Mouse (Mus musculus) megakaryocyte, embryonic 14.5 days (primary cell): ENCODE measurements around the gene Cst9.

Experiments used
- FLI1 ChIP-seq: IDR thresholded peaks from 2 replicates; pipeline ENCODE4 v1.6.1; 2012; ENCODE audit warnings: low read length, inconsistent platforms, mixed read lengths
- GATA1 ChIP-seq: IDR thresholded peaks from 3 replicates; pipeline ENCODE4 v1.6.1; 2012; ENCODE audit warnings: mixed read lengths, low read length, inconsistent platforms, borderline replicate concordance

- no peak for TF ChIP-seq FLI1
- TF ChIP-seq GATA1: no peak
Observed at GRCm38 (mm10) chr2:148872860-148873259, 37.9 kb downstream of the Cst9 start.
